Mouse (Mus musculus): ENCODE data around the gene Tead2.

- TF ChIP-seq CTCF (IDR thresholded peaks at IDR 0.05; ENCODE audit: borderline replicate concordance, insufficient read depth, low read depth, low read length) (peak; percentile 74; the same call in 1 of the 2 replicates), POLR2A (IDR thresholded peaks at IDR 0.05; ENCODE audit: borderline replicate concordance, insufficient read depth, low read length) (no peak)
Observed at GRCm38 (mm10) chr7:45277136-45277760, 61.7 kb downstream of the Tead2 start, which contains the start of gene Slc6a21.
